Mouse (Mus musculus) testis, adult 10 weeks (tissue): ENCODE measurements around the gene Tekt1. TPM values are rescaled to one million over a fixed set of nuclear protein-coding genes. Genes with fewer than 3 reads are reported as not detected.

Source experiments
- polyA plus RNA-seq: library from polyadenylated mRNA; stranded (reverse); fragments of 350-450 nt; fragmentation: Illumina TruSeq; extraction: RNeasy Lipid Tissue Mini Kit (QIAGEN cat#74804); gene quantifications from one replicate; pipeline ENCODE4 v1.2.3, GENCODE M21; 2014; ENCODE audit warnings: low read depth, low replicate concordance

Gene Tekt1
- polyA plus RNA-seq, result 173 TPM

GRCm38 (mm10) chr11:72362347-72362741, at the start of gene Tekt1:
TSS of gene Tekt1 (minus strand) at chr11:72362442.

GRCm38 (mm10) chr11:72411093-72411921, 49.1 kb upstream of the Tekt1 start, which contains the start of gene Smtnl2:
TSS of gene Smtnl2 (minus strand) at chr11:72411713.

GRCm38 (mm10) chr11:72314151-72314895, 47.9 kb downstream of the Tekt1 start, which contains the start of gene Fbxo39:
TSS of gene Fbxo39 (plus strand) at chr11:72314444.

GRCm38 (mm10) chr11:72301334-72301733, 60.9 kb downstream of the Tekt1 start, which contains the start of gene Xaf1:
TSS of gene Xaf1 (plus strand) at chr11:72301629.

Other genes with a start within 250 kb of the Tekt1 start
- 0.53 TPM for gene Pitpnm3, start 226.7 kb downstream of the Tekt1 start, polyA plus RNA-seq
- gene Gm43951, start 155.6 kb downstream of the Tekt1 start, polyA plus RNA-seq, result 0.13 TPM
- 62.7 TPM for gene 4933427D14Rik, start 155.0 kb downstream of the Tekt1 start, polyA plus RNA-seq
- gene Txndc17, start 154.9 kb downstream of the Tekt1 start, polyA plus RNA-seq, result 25.3 TPM
- 21.0 TPM for gene Med31, start 146.8 kb downstream of the Tekt1 start, polyA plus RNA-seq
- gene Slc13a5, start 95.2 kb downstream of the Tekt1 start, polyA plus RNA-seq, result 11.3 TPM
- 6.1 TPM for gene Xaf1, start 60.8 kb downstream of the Tekt1 start, polyA plus RNA-seq
- 34.9 TPM for gene Fbxo39, start 48.0 kb downstream of the Tekt1 start, polyA plus RNA-seq
- gene Smtnl2, start 49.3 kb upstream of the Tekt1 start, polyA plus RNA-seq, result 1.2 TPM
- gene Ggt6, start 73.1 kb upstream of the Tekt1 start, polyA plus RNA-seq, result not detected
- gene Mybbp1a, start 78.9 kb upstream of the Tekt1 start, polyA plus RNA-seq, result 13.4 TPM
- 0.57 TPM for gene Spns2, start 127.5 kb upstream of the Tekt1 start, polyA plus RNA-seq
- gene Spns3, start 188.1 kb upstream of the Tekt1 start, polyA plus RNA-seq, result not detected
- 36.5 TPM for gene Ube2g1, start 244.8 kb upstream of the Tekt1 start, polyA plus RNA-seq